Mouse (Mus musculus) olfactory bulb, adult 2 months (tissue): ENCODE measurements around the gene Cnksr1. TPM values are rescaled to one million over a fixed set of nuclear protein-coding genes. Genes with fewer than 3 reads are reported as not detected.

ENCODE experiments used
- H3K27ac ChIP-seq: fragments of 200-500 bp; 2 replicates; pipeline ENCODE4 v1.5.1; 2012; ENCODE audit warnings: low read depth, low read length; ENCODE audit not compliant: insufficient read depth
- H3K4me1 ChIP-seq: fragments of 200-500 bp; 2 replicates; pipeline ENCODE4 v1.6.1; 2012; ENCODE audit warnings: low read length; ENCODE audit not compliant: control insufficient read depth, insufficient read depth
- H3K4me3 ChIP-seq: fragments of 200-500 bp; 2 replicates; pipeline ENCODE4 v1.5.1; 2012; ENCODE audit warnings: mild to moderate bottlenecking, low read depth, low read length, moderate library complexity; ENCODE audit not compliant: insufficient read depth
- CTCF ChIP-seq: fragments of 200-500 bp; IDR thresholded peaks from 2 replicates; pipeline ENCODE4 v1.5.1; 2012; ENCODE audit warnings: low read depth, mild to moderate bottlenecking, low read length, moderate library complexity; ENCODE audit not compliant: insufficient read depth
- POLR2A ChIP-seq: fragments of 200-500 bp; IDR thresholded peaks from 2 replicates; pipeline ENCODE4 v1.6.1; 2012; ENCODE audit warnings: mild to moderate bottlenecking, low read depth, low read length, moderate library complexity; ENCODE audit not compliant: insufficient read depth
- WGBS: fragments of 180-500 bp; shearing (Covaris S2); methylation state at CpG from one replicate; pipeline ENCODE4 v1.1.7; 2018; 5-methylcytosine and 5-hydroxymethylcytosine counted together
- polyA plus RNA-seq: library from polyadenylated mRNA; stranded (reverse); fragments of >200 nt; gene quantifications from 2 replicates; pipeline ENCODE4 v1.2.4, GENCODE M21; 2012; ENCODE audit warnings: low replicate concordance; ENCODE audit not compliant: missing spikeins, insufficient read depth, insufficient read length

The Cnksr1 gene
- polyA plus RNA-seq, 1 experiment = not detected

DNA sequence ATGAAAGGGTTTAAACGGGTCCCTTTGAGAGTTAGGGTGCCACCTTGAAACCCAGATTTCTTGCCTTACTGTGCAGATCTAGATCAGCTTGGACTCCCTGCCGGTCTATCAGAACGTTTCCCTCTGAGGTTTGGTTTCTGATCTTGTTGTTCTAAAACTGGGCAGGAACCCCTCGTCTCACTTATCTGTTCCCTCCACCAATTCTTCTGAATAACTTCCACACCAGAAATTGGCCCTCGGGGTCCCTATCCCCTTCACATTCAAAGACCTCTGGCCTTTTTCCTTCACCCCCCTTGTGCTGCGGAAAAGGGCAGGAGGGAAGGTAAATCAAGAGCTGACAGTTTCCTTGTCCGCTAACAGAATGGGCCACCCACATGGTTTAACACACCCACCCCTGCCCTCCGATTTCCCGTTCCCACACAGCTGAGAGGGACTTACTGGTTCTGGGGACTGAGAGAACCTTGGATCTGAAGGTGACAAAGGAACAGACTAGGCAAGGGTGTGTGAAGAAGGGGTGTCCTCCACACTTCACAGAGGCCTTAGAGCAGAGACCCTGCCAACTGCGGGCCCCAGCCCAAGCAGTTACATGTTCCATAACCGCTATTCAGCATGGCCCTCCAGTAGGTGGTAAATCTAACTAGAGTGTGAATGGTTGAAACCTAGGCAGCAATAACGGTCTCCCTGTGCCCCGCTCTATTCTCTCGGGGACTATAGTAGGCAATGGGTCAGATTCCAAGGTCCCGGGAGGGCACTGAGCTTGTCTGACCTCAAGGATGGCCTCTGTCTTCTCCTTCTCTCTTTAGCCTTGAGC, 14.9 kb upstream of the Cnksr1 start:
- 46% methylated on average over 15 of the region's 15 CpGs for WGBS
- Histone ChIP-seq H3K4me3 (no peak overlapping the region), H3K4me1 (peaks cover 23% of the 10 kb centered on the region), H3K27ac (no peak overlapping the region)
- TF ChIP-seq CTCF = no peak
- TF ChIP-seq POLR2A = no peak

GRCm38 (mm10) chr4:134252131-134252910, 14.1 kb upstream of the Cnksr1 start:
- Histone ChIP-seq H3K4me3 (peak overlapping the region; percentile 54), H3K27ac (no peak overlapping the region)
- WGBS = 20% methylated on average over 22 of the region's 22 CpGs

DNA sequence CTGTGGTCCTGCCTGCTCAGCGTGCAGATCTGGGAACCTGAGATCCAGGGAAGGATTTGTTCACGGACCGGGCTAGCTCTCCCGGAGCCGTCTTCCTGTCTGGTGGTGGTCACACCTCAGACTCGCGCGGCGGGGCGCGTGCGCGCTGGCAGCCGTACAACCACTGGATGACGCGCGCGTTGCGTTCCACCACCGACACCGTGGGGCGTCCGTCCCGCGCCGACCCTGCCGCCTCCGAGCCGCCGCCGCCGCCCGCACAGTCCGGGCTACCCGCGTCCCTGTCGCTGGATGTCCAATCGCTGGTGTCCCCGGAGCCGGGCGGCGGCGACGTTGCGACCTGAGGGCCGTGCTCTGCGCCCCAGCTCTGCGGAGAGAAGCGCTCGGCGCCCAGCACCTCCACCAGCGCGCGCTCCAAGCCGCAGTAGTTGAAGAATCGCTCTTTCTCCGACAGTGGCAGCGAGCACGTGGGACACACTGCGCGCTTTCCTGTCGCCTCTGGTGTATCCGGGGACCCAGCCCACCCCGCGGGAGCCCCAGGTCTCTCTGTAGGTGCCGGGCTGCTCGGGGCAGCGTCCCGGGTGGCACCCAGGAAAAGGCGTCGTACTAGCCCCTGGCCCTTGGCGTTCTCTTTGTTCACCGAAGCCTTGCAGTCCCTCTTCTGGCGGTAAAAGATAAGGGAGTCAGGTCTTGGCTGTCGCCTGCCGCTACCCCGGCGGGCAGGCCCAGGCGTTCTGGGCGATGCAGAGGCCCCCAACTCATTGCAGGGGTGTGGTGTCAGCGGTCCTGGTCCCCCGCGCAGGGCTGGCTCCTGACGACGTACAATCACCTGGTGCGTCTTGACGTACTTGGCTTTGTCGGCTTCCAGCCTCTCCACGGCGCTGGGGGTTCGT, 13.3 kb upstream of the Cnksr1 start:
- 1% methylated on average over 91 of the region's 91 CpGs for WGBS
- no peak overlapping the region for H3K27ac ChIP-seq
- TF ChIP-seq CTCF = no peak
- no peak for TF ChIP-seq POLR2A
- peaks cover 23% of the 10 kb centered on the region for H3K4me1 ChIP-seq
- peak overlapping the region; percentile 54 for H3K4me3 ChIP-seq

More at GRCm38 (mm10) chr4:134252131-134252910, 14.1 kb upstream of the Cnksr1 start:
- H3K4me1 ChIP-seq = peaks cover 23% of the 10 kb centered on the region
- TF ChIP-seq POLR2A = no peak
- no peak for TF ChIP-seq CTCF

- TF ChIP-seq POLR2A (no peak), CTCF (no peak)
- Histone ChIP-seq H3K27ac (no peak overlapping the region), H3K4me1 (peaks cover 23% of the 10 kb centered on the region), H3K4me3 (peak overlapping the region; percentile 54)
- 8% methylated on average over 10 of the region's 10 CpGs for WGBS
Measured at GRCm38 (mm10) chr4:134250930-134251240, 12.7 kb upstream of the Cnksr1 start.

DNA sequence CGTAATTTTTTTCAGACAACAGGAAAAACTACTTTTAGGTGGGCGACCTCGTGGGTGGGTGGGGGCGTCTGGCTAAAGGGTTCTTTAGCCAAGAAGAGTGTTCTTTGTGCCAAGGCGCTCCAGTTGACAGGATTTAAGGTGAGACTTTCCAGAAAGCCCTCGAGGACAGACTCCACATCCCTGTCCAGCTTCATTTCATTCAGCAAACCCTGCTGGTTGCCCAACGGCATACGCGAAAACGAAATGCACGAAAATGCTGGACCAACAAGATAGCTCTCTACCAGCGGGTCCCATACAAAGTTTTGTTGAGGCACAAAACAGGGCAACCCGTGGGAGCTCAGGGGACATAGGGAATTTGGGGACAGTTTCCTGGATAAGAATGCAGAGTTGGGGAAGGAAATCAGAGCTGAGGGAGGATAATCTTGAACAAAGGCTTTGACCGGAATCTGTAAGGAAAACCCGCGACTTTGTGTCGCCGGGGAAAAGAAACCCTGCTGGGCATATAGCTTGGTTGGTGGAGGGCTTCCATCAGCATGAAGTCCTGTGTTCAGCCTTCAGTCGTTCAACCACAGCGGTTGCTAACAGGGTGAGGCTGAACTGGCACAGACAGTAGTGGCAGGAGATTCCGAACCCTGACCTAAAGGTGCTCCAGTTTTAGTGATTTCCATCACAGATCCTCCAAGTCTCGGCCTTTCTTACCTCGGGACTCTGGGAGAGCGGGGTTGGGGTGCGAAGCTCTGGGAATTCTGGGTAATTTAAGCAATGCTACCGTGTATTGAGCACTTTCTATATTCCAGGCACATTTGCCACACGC, 12.1 kb upstream of the Cnksr1 start:
- Histone ChIP-seq H3K4me1 (peaks cover 23% of the 10 kb centered on the region), H3K27ac (no peak overlapping the region), H3K4me3 (peak overlapping the region; percentile 54)
- TF ChIP-seq CTCF (no peak), POLR2A (no peak)
- 6% methylated on average over 27 of the region's 27 CpGs for WGBS

GRCm38 (mm10) chr4:134249651-134250050, 11.5 kb upstream of the Cnksr1 start:
- H3K4me1 ChIP-seq = peaks cover 27% of the 10 kb centered on the region
- TF ChIP-seq POLR2A (no peak), CTCF (peak; percentile 88)
- H3K27ac ChIP-seq = no peak overlapping the region
- H3K4me3 ChIP-seq = peak overlapping the region; percentile 41
- WGBS = 1% methylated on average over 30 of the region's 30 CpGs

- no peak within 1 kb of the TSS for H3K4me3 ChIP-seq
Measured at GRCm38 (mm10) chr4:134246719-134247258, 8.6 kb upstream of the Cnksr1 start, which contains the start of gene Gm30191. TSS of gene Gm30191 (plus strand) at chr4:134246935.

GRCm38 (mm10) chr4:134246256-134246655, 8.1 kb upstream of the Cnksr1 start:
- no peak for TF ChIP-seq POLR2A
- no peak for TF ChIP-seq CTCF
- WGBS = 49% methylated on average over 4 of the region's 4 CpGs
- no peak overlapping the region for H3K27ac ChIP-seq
- H3K4me1 ChIP-seq = peaks cover 30% of the 10 kb centered on the region
- H3K4me3 ChIP-seq = no peak overlapping the region

More at GRCm38 (mm10) chr4:134246719-134247258, 8.6 kb upstream of the Cnksr1 start, which contains the start of gene Gm30191:
- 65% methylated on average over 7 of the region's 7 CpGs for WGBS
- no peak for TF ChIP-seq CTCF
- no peak for TF ChIP-seq POLR2A
- H3K4me1 ChIP-seq = peaks cover 36% of the 10 kb centered on the region
- no peak within 1 kb of the TSS for H3K27ac ChIP-seq
